Mouse (Mus musculus) thymus, adult 2 months (tissue): ENCODE data around the gene Olfr427. TPM values are rescaled to one million over a fixed set of nuclear protein-coding genes. Genes with fewer than 3 reads are reported as not detected.
"Not testable (repeated sequence)": the region's sequence is repeated elsewhere in the genome, so short reads cannot be mapped to it uniquely, and the experiment has no call there.

Source experiments
- DNase-seq: peaks from one replicate; pipeline ENCODE4 v3.0.0; 2021
- H3K27ac ChIP-seq: fragments of 200-500 bp; 2 replicates; pipeline ENCODE4 v1.5.1; 2012; ENCODE audit warnings: low read length, control low read depth; ENCODE audit not compliant: control insufficient read depth, insufficient read depth
- H3K27me3 ChIP-seq: fragments of 200-500 bp; 2 replicates; pipeline ENCODE4 v1.6.1; 2012; ENCODE audit warnings: mild to moderate bottlenecking, low read length, moderate library complexity, mixed read lengths; ENCODE audit not compliant: control insufficient read depth, insufficient read depth
- H3K36me3 ChIP-seq: fragments of 200-500 bp; 2 replicates; pipeline ENCODE4 v1.6.1; 2012; ENCODE audit warnings: mild to moderate bottlenecking, low read length, moderate library complexity; ENCODE audit not compliant: control insufficient read depth, insufficient read depth
- H3K4me1 ChIP-seq: fragments of 200-500 bp; replicated peaks from 2 replicates; pipeline ENCODE4 v1.6.1; 2012; ENCODE audit warnings: low read length; ENCODE audit not compliant: control insufficient read depth, insufficient read depth
- H3K4me3 ChIP-seq: fragments of 200-500 bp; 2 replicates; pipeline ENCODE4 v1.5.1; 2012; ENCODE audit warnings: mild to moderate bottlenecking, low read length, control low read depth, moderate library complexity; ENCODE audit not compliant: control insufficient read depth, insufficient read depth
- CTCF ChIP-seq: fragments of 200-500 bp; IDR thresholded peaks from 2 replicates; pipeline ENCODE4 v1.5.1; 2012; ENCODE audit warnings: mild to moderate bottlenecking, control low read depth, low read length, moderate library complexity, borderline replicate concordance; ENCODE audit not compliant: control insufficient read depth, poor library complexity, insufficient read depth; ENCODE audit errors: extremely low read depth
- POLR2A ChIP-seq: fragments of 200-500 bp; IDR thresholded peaks from 2 replicates; pipeline ENCODE4 v1.6.1; 2012; ENCODE audit warnings: mild to moderate bottlenecking, low read length, control low read depth, moderate library complexity; ENCODE audit not compliant: control insufficient read depth, poor library complexity, insufficient read depth; ENCODE audit errors: extremely low read depth
- WGBS: fragments of 180-500 bp; shearing (Covaris S2); methylation state at CpG from one replicate; pipeline ENCODE4 v1.1.7; 2018; 5-methylcytosine and 5-hydroxymethylcytosine counted together
- polyA plus RNA-seq: library from polyadenylated mRNA; depleted of rRNA; stranded (reverse); fragments of >200 nt; gene quantifications from 2 replicates; pipeline ENCODE4 v1.2.3, GENCODE M21; 2012; rRNA removed

The Olfr427 gene
- not detected in 2 replicates for polyA plus RNA-seq

GRCm38 (mm10) chr1:174096591-174096990 is at the start of gene Olfr427:
Gene Olfr427, plus strand, starts transcription at chr1:174096891.
- no peaks in the 10 kb centered on the region for H3K27me3 ChIP-seq
- no peaks in the 10 kb centered on the region for H3K36me3 ChIP-seq
- H3K4me1 ChIP-seq: no peaks in the 10 kb centered on the region
- 98% methylated on average over 1 of the region's 1 CpGs for WGBS
- DNase-seq: no peak
- H3K4me3 ChIP-seq: no peak within 1 kb of the TSS
- H3K27ac ChIP-seq: no peak within 1 kb of the TSS
- no peak for TF ChIP-seq CTCF
- TF ChIP-seq POLR2A: no peak

DNA sequence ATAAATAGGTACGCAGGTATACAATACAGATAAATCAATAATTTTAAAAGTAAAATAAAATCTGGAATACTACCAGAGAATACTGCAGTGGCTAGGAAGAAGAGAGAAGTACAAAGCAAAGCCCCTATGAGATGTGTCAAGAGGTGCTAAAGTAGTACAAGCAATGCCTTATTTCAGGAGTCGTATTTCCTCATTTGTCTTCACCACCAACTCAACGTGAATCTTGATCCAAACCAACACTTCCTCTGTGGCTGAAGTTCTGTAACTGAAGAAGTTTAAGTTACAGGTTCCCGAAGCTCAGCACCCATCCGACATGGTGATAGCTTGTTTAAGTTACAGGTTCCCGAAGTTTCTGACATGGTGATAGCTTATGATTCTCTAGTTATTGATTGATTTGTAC is 48.5 kb upstream of the Olfr427 start:
- DNase-seq, H3K36me3 ChIP-seq, H3K27ac ChIP-seq, H3K4me1 ChIP-seq, H3K4me3 ChIP-seq, H3K27me3 ChIP-seq: not testable (repeated sequence)
- 34% methylated on average over 6 of the region's 6 CpGs for WGBS

DNA sequence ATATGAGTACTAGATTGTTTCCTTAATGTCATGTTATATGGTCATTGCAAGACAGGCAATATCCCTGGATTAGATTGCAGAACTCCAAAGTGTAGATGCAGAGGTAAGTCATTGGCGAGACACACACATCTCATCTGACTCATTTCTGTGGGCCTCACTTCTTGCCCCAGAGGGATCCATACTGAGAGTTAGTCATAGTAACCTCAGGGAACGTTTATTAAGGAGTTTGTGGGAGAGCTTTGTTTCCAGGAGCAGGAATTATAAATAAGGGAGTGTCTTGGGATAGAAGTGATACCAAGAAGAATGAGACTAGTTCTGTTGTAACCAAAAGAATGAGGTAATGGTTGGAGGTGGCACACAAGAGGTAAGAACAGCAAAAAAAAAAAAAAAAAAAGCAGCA is 47.8 kb upstream of the Olfr427 start, which contains the start of gene Olfr432:
Gene Olfr432, plus strand, starts transcription at position 313 of the 400 bp plus-strand sequence.
- 87% methylated on average over 2 of the region's 2 CpGs for WGBS
- Histone ChIP-seq H3K27ac (no peak within 1 kb of the TSS), H3K27me3 (no peaks in the 10 kb centered on the region), H3K4me3 (no peak within 1 kb of the TSS), H3K4me1 (0 out of 2 replicates have a peak, but pooled peaks cover 2% of the 10 kb centered on the region), H3K36me3 (no peaks in the 10 kb centered on the region)
- TF ChIP-seq POLR2A: no peak
- TF ChIP-seq CTCF: no peak
- DNase-seq: no peak

DNA sequence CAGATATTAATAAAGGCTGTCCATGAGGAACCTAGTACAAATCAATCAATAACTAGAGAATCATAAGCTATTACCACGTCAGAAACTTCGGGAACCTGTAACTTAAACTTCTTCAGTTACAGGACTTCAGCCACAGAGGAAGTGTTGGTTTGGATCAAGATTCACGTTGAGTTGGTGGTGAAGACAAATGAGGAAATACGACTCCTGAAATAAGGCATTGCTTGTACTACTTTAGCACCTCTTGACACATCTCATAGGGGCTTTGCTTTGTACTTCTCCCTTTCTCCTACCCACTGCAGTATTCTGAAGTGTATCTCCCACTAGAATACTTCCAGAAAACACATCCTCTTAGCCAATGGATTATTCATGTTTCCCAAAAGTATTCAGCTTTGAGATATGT is 47.3 kb upstream of the Olfr427 start:
- WGBS: 11% methylated on average over 4 of the region's 4 CpGs
- not testable (repeated sequence) for H3K36me3 ChIP-seq, H3K27ac ChIP-seq, H3K4me1 ChIP-seq, DNase-seq, H3K4me3 ChIP-seq, H3K27me3 ChIP-seq

- H3K4me1 ChIP-seq: 0 out of 2 replicates have a peak, but pooled peaks cover 2% of the 10 kb centered on the region
- TF ChIP-seq POLR2A (no peak), CTCF (no peak)
- no peak overlapping the region for H3K27ac ChIP-seq
- 98% methylated on average over 4 of the region's 4 CpGs for WGBS
- DNase-seq: no peak
- no peaks in the 10 kb centered on the region for H3K36me3 ChIP-seq
- H3K4me3 ChIP-seq: no peak overlapping the region
- H3K27me3 ChIP-seq: no peaks in the 10 kb centered on the region
These were observed 46.2 kb upstream of the Olfr427 start for GRCm38 (mm10) chr1:174050532-174050931.

DNA sequence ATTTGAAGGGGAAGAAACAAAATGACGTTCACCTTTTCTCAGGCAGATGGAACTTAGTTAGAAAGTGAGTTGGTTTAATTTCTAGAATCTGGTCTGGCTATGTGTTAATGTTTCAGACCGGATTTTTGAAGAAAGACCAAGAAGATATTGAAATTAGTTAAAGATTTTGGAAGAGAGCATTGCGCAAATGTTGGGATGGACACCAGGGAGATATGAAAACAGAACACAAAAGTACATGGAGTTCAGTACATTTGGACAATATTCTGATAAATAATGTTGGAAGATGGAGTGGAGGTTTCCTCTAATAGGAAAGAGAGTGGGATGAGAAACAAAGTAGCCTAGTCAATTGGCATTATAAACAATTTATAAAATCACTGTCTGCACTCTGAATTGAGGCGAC is 45.2 kb upstream of the Olfr427 start:
- no peak overlapping the region for H3K4me3 ChIP-seq
- TF ChIP-seq CTCF: no peak
- TF ChIP-seq POLR2A: no peak
- no peak overlapping the region for H3K27ac ChIP-seq
- no peaks in the 10 kb centered on the region for H3K36me3 ChIP-seq
- no peak for DNase-seq
- H3K27me3 ChIP-seq: no peaks in the 10 kb centered on the region
- H3K4me1 ChIP-seq: 0 out of 2 replicates have a peak, but pooled peaks cover 2% of the 10 kb centered on the region
- 94% methylated on average over 4 of the region's 4 CpGs for WGBS

DNA sequence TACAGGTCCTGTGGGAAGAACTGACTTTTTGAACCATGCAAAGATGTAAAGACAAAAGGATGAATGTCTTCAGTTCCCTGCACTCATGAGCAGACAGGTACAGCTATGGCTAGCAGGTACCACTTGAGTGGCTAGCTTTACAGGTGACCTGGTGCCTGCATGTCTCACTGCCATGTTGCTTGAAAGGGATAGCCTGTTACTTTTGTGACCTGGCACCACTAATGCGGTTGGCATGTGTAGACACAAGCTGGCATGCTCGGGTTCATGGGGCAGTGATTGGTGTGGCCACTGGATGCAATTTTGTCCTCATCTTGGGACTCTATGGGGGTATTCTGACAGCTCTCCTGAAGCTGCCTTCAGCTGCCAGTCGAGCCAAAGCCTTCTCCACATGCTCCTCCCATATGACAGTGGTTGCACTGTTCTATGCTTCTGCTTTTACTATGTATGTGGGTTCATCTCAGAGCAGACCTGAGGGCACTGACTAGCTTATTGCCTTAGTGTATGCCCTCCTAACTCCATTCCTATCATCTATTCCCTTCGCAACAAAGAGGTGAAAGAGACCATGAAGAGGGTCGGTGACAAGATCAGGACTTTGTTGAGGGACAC is 44.7 kb upstream of the Olfr427 start:
- DNase-seq: no peak

More for the DNA sequence above, 44.7 kb upstream of the Olfr427 start:
- no peak overlapping the region for H3K4me3 ChIP-seq
- 77% methylated on average over 5 of the region's 5 CpGs for WGBS
- no peaks in the 10 kb centered on the region for H3K36me3 ChIP-seq
- H3K27ac ChIP-seq: no peak overlapping the region
- H3K4me1 ChIP-seq: 0 out of 2 replicates have a peak, but pooled peaks cover 2% of the 10 kb centered on the region
- no peaks in the 10 kb centered on the region for H3K27me3 ChIP-seq
- TF ChIP-seq POLR2A (no peak), CTCF (no peak)
